Mouse (Mus musculus) mouse trophoblast stem cell (cell line): ENCODE data around the gene Ptpn6.

ENCODE experiments used
- in situ Hi-C, 2 experiments: fragments of 300-500 bp; cut with MseI, MboI; formaldehyde crosslinking; loops; 2 replicates in 1 of 2; 3 replicates in 1 of 2; pipeline ENCODE4 v1.15.1; 2025

Gene Ptpn6

GRCm38 (mm10) chr6:124729850-124730705 is 8.4 kb downstream of the Ptpn6 start:
- in situ Hi-C loops = no loop called here

- in situ Hi-C loops = no loop called here
Observed at GRCm38 (mm10) chr6:124728621-124729020, 9.9 kb downstream of the Ptpn6 start.

GRCm38 (mm10) chr6:124724472-124724871 is 14.0 kb downstream of the Ptpn6 start:
- in situ Hi-C loops = no loop called here

- in situ Hi-C loops = no loop called here
Observed at GRCm38 (mm10) chr6:124723541-124723940, 15.0 kb downstream of the Ptpn6 start.

- in situ Hi-C loops = no loop called here
Observed at GRCm38 (mm10) chr6:124722876-124723473, 15.5 kb downstream of the Ptpn6 start.

- in situ Hi-C loops = no loop called here
Observed at GRCm38 (mm10) chr6:124720904-124721303, 17.6 kb downstream of the Ptpn6 start.

- in situ Hi-C loops = no loop called here
Observed at GRCm38 (mm10) chr6:124719354-124719978, 19.0 kb downstream of the Ptpn6 start.

- in situ Hi-C loops = no loop called here
Observed at GRCm38 (mm10) chr6:124718703-124719102, 19.8 kb downstream of the Ptpn6 start.

GRCm38 (mm10) chr6:124717968-124718367 is 20.5 kb downstream of the Ptpn6 start:
- in situ Hi-C loops = no loop called here

GRCm38 (mm10) chr6:124716864-124717490 is 21.5 kb downstream of the Ptpn6 start:
- in situ Hi-C loops = no loop called here

GRCm38 (mm10) chr6:124712918-124713317 is 25.6 kb downstream of the Ptpn6 start:
- in situ Hi-C loops = no loop called here

GRCm38 (mm10) chr6:124711824-124712782 is 26.4 kb downstream of the Ptpn6 start, which contains the start of the genes Emg1 and Phb2:
Emg1 (minus strand) TSS chr6:124712178.
Phb2 (plus strand) TSS chr6:124712336.
- in situ Hi-C loops = no loop called here

GRCm38 (mm10) chr6:124708289-124708889 is 30.1 kb downstream of the Ptpn6 start:
- in situ Hi-C loops = no loop called here

- in situ Hi-C loops = no loop called here
Observed at GRCm38 (mm10) chr6:124706061-124706627, 32.4 kb downstream of the Ptpn6 start.

- in situ Hi-C loops = no loop called here
Observed at GRCm38 (mm10) chr6:124704417-124704816, 34.1 kb downstream of the Ptpn6 start.

GRCm38 (mm10) chr6:124703789-124704188 is 34.7 kb downstream of the Ptpn6 start:
- in situ Hi-C loops = no loop called here

- in situ Hi-C loops = no loop called here
Observed at GRCm38 (mm10) chr6:124702784-124703103, 35.8 kb downstream of the Ptpn6 start.

- in situ Hi-C loops = no loop called here
Observed at GRCm38 (mm10) chr6:124702102-124702783, 36.3 kb downstream of the Ptpn6 start.

- in situ Hi-C loops = no loop called here
Observed at GRCm38 (mm10) chr6:124701338-124701737, 37.2 kb downstream of the Ptpn6 start.
